Mouse (Mus musculus): ENCODE measurements around the gene Cdc42ep3. TPM values are rescaled to one million over a fixed set of nuclear protein-coding genes. Genes with fewer than 3 reads are reported as not detected.
A peak's percentile ranks its signal among the peaks of the same experiment; 100 is the strongest.

Cdc42ep3 gene
- 10 to 100 TPM; 29.1 to 33.7 TPM for total RNA-seq (2021)
- long read RNA-seq, experiment 1, transcript Cdc42ep3-201 (2 exons, 2,265 nt), result major isoform, 43 of 48 reads
- long read RNA-seq, experiment 1, partial matches to known transcripts, result 4 of 48 reads
- long read RNA-seq, experiment 1, other reads (novel, unspliced or antisense), result 1 of 48 reads
- long read RNA-seq, experiment 2, transcript Cdc42ep3-201 (2 exons, 2,265 nt), result major isoform, 56 of 60 reads
- long read RNA-seq, experiment 2, partial matches to known transcripts, result 0 of 60 reads
- long read RNA-seq, experiment 2, other reads (novel, unspliced or antisense), result 4 of 60 reads

- DNase-seq (ENCODE audit: low spot score), result peak; percentile 73
These were observed at the start of gene Cdc42ep3 for GRCm38 (mm10) chr17:79354444-79355270. Cdc42ep3 (minus strand) TSS chr17:79355091.

GRCm38 (mm10) chr17:79400356-79400755 lies 45.5 kb upstream of the Cdc42ep3 start:
- no peak for DNase-seq (ENCODE audit: low spot score)

GRCm38 (mm10) chr17:79398416-79398815 lies 43.5 kb upstream of the Cdc42ep3 start:
- DNase-seq (ENCODE audit: low spot score), result peak; percentile 13

GRCm38 (mm10) chr17:79394799-79395198 lies 39.9 kb upstream of the Cdc42ep3 start:
- DNase-seq (ENCODE audit: low spot score), result no peak

- no peak for DNase-seq (ENCODE audit: low spot score)
These were observed 39.0 kb upstream of the Cdc42ep3 start for GRCm38 (mm10) chr17:79393886-79394285.

GRCm38 (mm10) chr17:79387465-79388066 lies 32.7 kb upstream of the Cdc42ep3 start:
- no peak for DNase-seq (ENCODE audit: low spot score)

GRCm38 (mm10) chr17:79381485-79381884 lies 26.6 kb upstream of the Cdc42ep3 start:
- DNase-seq (ENCODE audit: low spot score), result no peak

GRCm38 (mm10) chr17:79379191-79379590 lies 24.3 kb upstream of the Cdc42ep3 start:
- no peak for DNase-seq (ENCODE audit: low spot score)

GRCm38 (mm10) chr17:79376434-79377210 lies 21.7 kb upstream of the Cdc42ep3 start:
- DNase-seq (ENCODE audit: low spot score), result no peak

- DNase-seq (ENCODE audit: low spot score), result no peak
These were observed 18.1 kb upstream of the Cdc42ep3 start for GRCm38 (mm10) chr17:79372973-79373372.

- no peak for DNase-seq (ENCODE audit: low spot score)
These were observed 10.0 kb upstream of the Cdc42ep3 start for GRCm38 (mm10) chr17:79364749-79365450.

GRCm38 (mm10) chr17:79356071-79356601 lies 1.2 kb upstream of the Cdc42ep3 start:
- DNase-seq (ENCODE audit: low spot score), result no peak

- peak; percentile 80 for DNase-seq (ENCODE audit: low spot score)
These were observed 540 bp upstream of the Cdc42ep3 start for GRCm38 (mm10) chr17:79355271-79355991.

GRCm38 (mm10) chr17:79354174-79354443 lies 782 bp downstream of the Cdc42ep3 start:
- DNase-seq (ENCODE audit: low spot score), result no peak

GRCm38 (mm10) chr17:79353446-79354173 lies 1.3 kb downstream of the Cdc42ep3 start:
- peak; percentile 66 for DNase-seq (ENCODE audit: low spot score)

GRCm38 (mm10) chr17:79350751-79351191 lies 4.1 kb downstream of the Cdc42ep3 start:
- DNase-seq (ENCODE audit: low spot score), result no peak

- no peak for DNase-seq (ENCODE audit: low spot score)
These were observed 5.5 kb downstream of the Cdc42ep3 start for GRCm38 (mm10) chr17:79349371-79349770.

- no peak for DNase-seq (ENCODE audit: low spot score)
These were observed 6.8 kb downstream of the Cdc42ep3 start for GRCm38 (mm10) chr17:79347920-79348589.

- no peak for DNase-seq (ENCODE audit: low spot score)
These were observed 7.6 kb downstream of the Cdc42ep3 start for GRCm38 (mm10) chr17:79347291-79347690.

Measured in gastrocnemius, adult 18-20 months (tissue).